Mouse (Mus musculus) B cell, adult 67 days (primary cell): Measurements from ENCODE around the gene Kcnk2. TPM values are rescaled to one million over a fixed set of nuclear protein-coding genes. Genes with fewer than 3 reads are reported as not detected.

Source experiments
- total RNA-seq, 2 experiments: library from RNA; stranded (reverse); gene quantifications; 4 replicates each; pipeline ENCODE4 v1.2.4; 2023

Gene Kcnk2
- total RNA-seq, result 10 to 100 TPM in 1 of 2 experiments, 1 to 10 TPM in 1; 6.5 to 12.6 TPM

GRCm38 (mm10) chr1:189402223-189402943, at the start of gene Kcnk2:
TSS of gene Kcnk2 (minus strand) at chr1:189402273.

